Mouse (Mus musculus) embryo, embryonic 9.5 days (tissue): ENCODE measurements at regions not wholly inside any gene's neighbourhood (a gene's known extent, or its start where the extent isn't known, plus 50 kb on each side); places are given as distances from the start of the nearest gene placed in this dataset.

Experiments
- DNase-seq: peaks from one replicate; pipeline ENCODE4 v3.0.0-alpha.2; 2017; ENCODE audit errors: extremely low spot score

- DNase-seq = no peak
Observed at GRCm38 (mm10) chr5:47185868-47186267, 797.1 kb upstream of the Slit2 start.

GRCm38 (mm10) chr5:47202164-47202914 lies 780.6 kb upstream of the Slit2 start:
- no peak for DNase-seq

- DNase-seq = no peak
Observed at GRCm38 (mm10) chr5:47202915-47203296, 780.0 kb upstream of the Slit2 start.

- DNase-seq = no peak
Observed at GRCm38 (mm10) chr5:47210542-47210941, 772.4 kb upstream of the Slit2 start.

- no peak for DNase-seq
Observed at GRCm38 (mm10) chr5:47215421-47215820, 767.5 kb upstream of the Slit2 start.

- no peak for DNase-seq
Observed at GRCm38 (mm10) chr5:47225247-47225646, 757.7 kb upstream of the Slit2 start.

GRCm38 (mm10) chr5:47236094-47236493 lies 746.8 kb upstream of the Slit2 start:
- no peak for DNase-seq

- no peak for DNase-seq
Observed at GRCm38 (mm10) chr5:47240060-47240459, 742.9 kb upstream of the Slit2 start.

- no peak for DNase-seq
Observed at GRCm38 (mm10) chr5:47240586-47240985, 742.4 kb upstream of the Slit2 start.

GRCm38 (mm10) chr5:47254835-47255369 lies 728.0 kb upstream of the Slit2 start:
- no peak for DNase-seq

- no peak for DNase-seq
Observed at GRCm38 (mm10) chr5:47261658-47262411, 721.1 kb upstream of the Slit2 start.

- DNase-seq = no peak
Observed at GRCm38 (mm10) chr5:47272642-47273041, 710.3 kb upstream of the Slit2 start.

GRCm38 (mm10) chr5:47273389-47274255 lies 709.3 kb upstream of the Slit2 start:
- peak; percentile 58 for DNase-seq

GRCm38 (mm10) chr5:47274256-47274638 lies 708.7 kb upstream of the Slit2 start:
- peak; percentile 15 for DNase-seq

GRCm38 (mm10) chr5:47276231-47277195 lies 706.4 kb upstream of the Slit2 start:
- DNase-seq = no peak

- no peak for DNase-seq
Observed at GRCm38 (mm10) chr5:47279630-47280029, 703.3 kb upstream of the Slit2 start.

GRCm38 (mm10) chr5:47299602-47300001 lies 683.3 kb upstream of the Slit2 start:
- no peak for DNase-seq

GRCm38 (mm10) chr5:47317506-47317905 lies 665.4 kb upstream of the Slit2 start:
- DNase-seq = no peak

GRCm38 (mm10) chr5:47318147-47318546 lies 664.8 kb upstream of the Slit2 start:
- DNase-seq = no peak

- DNase-seq = no peak
Observed at GRCm38 (mm10) chr5:47322511-47323167, 660.3 kb upstream of the Slit2 start.
